In the genomic region with DNA sequence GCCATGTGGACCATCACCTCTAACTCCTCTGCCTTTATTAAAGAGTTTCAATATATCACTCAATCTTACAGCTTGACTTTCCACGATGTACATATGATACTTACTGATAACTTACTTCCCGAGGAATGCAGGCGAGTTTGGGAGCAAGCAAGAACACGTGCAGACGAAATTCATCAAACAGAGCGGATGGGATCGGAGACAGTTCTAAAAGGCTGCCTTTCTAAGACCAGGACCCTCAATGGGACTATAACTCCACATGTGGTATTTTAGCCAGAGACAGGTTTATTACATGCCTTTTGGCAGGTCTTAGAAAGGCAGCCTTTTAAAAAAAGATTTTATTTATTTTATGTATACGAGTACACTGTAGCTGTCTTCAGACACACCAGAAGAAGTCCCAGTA, we compare ENCODE assay signal across 26 mouse cellular contexts. TPM values are rescaled to one million over a fixed set of nuclear protein-coding genes. Genes with fewer than 3 reads are reported as not detected.
DNase-seq lines count a peak whose midpoint lies in the region; ATAC-seq and TF ChIP-seq lines count a peak whose summit lies in the region.
"Had no signal": no experiment of that assay in that cellular context is flagged by ENCODE, and none has a peak within 500 bp of the region (broad histone marks: within the 10 kb centered on the region; RNA-seq: fewer than 3 reads in every experiment).

No protein-coding gene starts in this region.

- WGBS in kidney, embryonic 14.5 days = 52% methylated on average over 8 of the region's 8 CpGs
- 55% methylated on average over 8 of the region's 8 CpGs for WGBS in kidney, embryonic 16.5 days
- 83% methylated on average over 8 of the region's 8 CpGs for WGBS in heart, embryonic 10.5 days

- 0 out of 2 replicates have a peak, but pooled peaks cover under 1% of the 10 kb centered on the region for H3K4me1 ChIP-seq in kidney, embryonic 14.5 days (ENCODE audit: control insufficient read depth, insufficient read depth, low read length)
- H3K4me1 ChIP-seq in kidney, embryonic 16.5 days (ENCODE audit: insufficient read depth, low read length) = peaks cover under 1% of the 10 kb centered on the region; the same call in 1 of the 2 replicates
- H3K4me1 ChIP-seq in E14TG2a.4 (replicated peaks; ENCODE audit: low read depth, low read length) = peaks cover 87% of the 10 kb centered on the region
- H3K4me1 ChIP-seq in heart, embryonic 10.5 days = peaks cover under 1% of the 10 kb centered on the region; the same call in 1 of the 2 replicates
- H3K4me1 ChIP-seq: embryonic facial prominence, embryonic 10.5 days; embryonic facial prominence, embryonic 12.5 days; forebrain, embryonic 13.5 days; forebrain, embryonic 15.5 days had no signal

- H3K36me3 ChIP-seq in kidney, embryonic 14.5 days (ENCODE audit: control insufficient read depth, insufficient read depth, low read length) = no peaks in the 10 kb centered on the region
- H3K36me3 ChIP-seq in kidney, embryonic 16.5 days (ENCODE audit: insufficient read depth, low read length) = no peaks in the 10 kb centered on the region
- H3K36me3 ChIP-seq in E14TG2a.4 (ENCODE audit: insufficient read depth, low read length) = no peaks in the 10 kb centered on the region
- no peaks in the 10 kb centered on the region for H3K36me3 ChIP-seq in heart, embryonic 10.5 days
- H3K36me3 ChIP-seq: embryonic facial prominence, embryonic 10.5 days; embryonic facial prominence, embryonic 12.5 days; forebrain, embryonic 15.5 days; G1E had no signal

- no peak for DNase-seq in kidney, adult 9 months
- no peak for DNase-seq in kidney, postnatal 36 days
- DNase-seq in heart, embryonic 10.5 days (ENCODE audit: low spot score) = no peak
- DNase-seq: adrenal gland, adult 8-10 months; adrenal gland, postnatal 14 days; adrenal gland, postnatal 36 days; B cell, adult 2 months; cerebellum, adult 11-12 months; cerebellum, adult 2 months; cerebellum, adult 9-10 months; cerebellum, postnatal 10 days; cerebellum, postnatal 25 days; forebrain, postnatal 0 days had no signal

- no peak overlapping the region for H3K4me2 ChIP-seq in kidney, embryonic 14.5 days (replicated peaks; ENCODE audit: low read depth, low read length)
- no peak overlapping the region for H3K4me2 ChIP-seq in kidney, embryonic 16.5 days (replicated peaks; ENCODE audit: low read depth, low read length)
- H3K4me2 ChIP-seq: embryonic facial prominence, embryonic 12.5 days; forebrain, embryonic 13.5 days; forebrain, embryonic 15.5 days had no signal

- TF ChIP-seq CTCF in E14TG2a.4 (conservative IDR thresholded peaks at IDR 0.05; ENCODE audit: low read length) = no peak

- H3K4me3 ChIP-seq in kidney, embryonic 14.5 days (ENCODE audit: low read length) = no peak overlapping the region
- H3K4me3 ChIP-seq in kidney, embryonic 16.5 days (ENCODE audit: low read length) = no peak overlapping the region
- H3K4me3 ChIP-seq in E14TG2a.4 (replicated peaks; ENCODE audit: low read length) = peak overlapping the region; percentile 20; the same call in 1 of the 2 replicates
- no peak overlapping the region for H3K4me3 ChIP-seq in heart, embryonic 10.5 days
- H3K4me3 ChIP-seq: embryonic facial prominence, embryonic 10.5 days; embryonic facial prominence, embryonic 12.5 days; forebrain, embryonic 13.5 days; forebrain, embryonic 15.5 days had no signal

- no peaks in the 10 kb centered on the region for H3K27me3 ChIP-seq in kidney, embryonic 14.5 days (ENCODE audit: control insufficient read depth, insufficient read depth, low read length)
- no peaks in the 10 kb centered on the region for H3K27me3 ChIP-seq in kidney, embryonic 16.5 days (ENCODE audit: insufficient read depth, low read length)
- H3K27me3 ChIP-seq in E14TG2a.4 (ENCODE audit: insufficient read depth, low read length) = no peaks in the 10 kb centered on the region
- no peaks in the 10 kb centered on the region; the same call in 1 of the 2 replicates for H3K27me3 ChIP-seq in heart, embryonic 10.5 days (ENCODE audit: insufficient read depth, poor library complexity, severe bottlenecking)
- H3K27me3 ChIP-seq: embryonic facial prominence, embryonic 12.5 days; forebrain, embryonic 13.5 days; Patski had no signal

- H3K9ac ChIP-seq in kidney, embryonic 14.5 days (ENCODE audit: low read depth, low read length) = no peak overlapping the region
- H3K9ac ChIP-seq in kidney, embryonic 16.5 days (replicated peaks; ENCODE audit: low read length) = no peak overlapping the region
- H3K9ac ChIP-seq: embryonic facial prominence, embryonic 12.5 days; forebrain, embryonic 13.5 days; forebrain, embryonic 15.5 days; forebrain, postnatal 0 days had no signal

- no peaks in the 10 kb centered on the region for H3K9me3 ChIP-seq in kidney, embryonic 14.5 days (ENCODE audit: control insufficient read depth, low read length)
- no peaks in the 10 kb centered on the region for H3K9me3 ChIP-seq in kidney, embryonic 16.5 days (ENCODE audit: low read length)
- no peaks in the 10 kb centered on the region for H3K9me3 ChIP-seq in E14TG2a.4 (ENCODE audit: low read length)
- no peaks in the 10 kb centered on the region for H3K9me3 ChIP-seq in heart, embryonic 10.5 days
- H3K9me3 ChIP-seq: embryonic facial prominence, embryonic 10.5 days; embryonic facial prominence, embryonic 12.5 days; forebrain, embryonic 13.5 days; forebrain, embryonic 15.5 days; G1E had no signal

- ATAC-seq in kidney, embryonic 14.5 days (ENCODE audit: low FRiP score, low TSS enrichment) = 0 out of 2 replicates have a peak, but pooled peaks have one; percentile 57
- ATAC-seq in kidney, embryonic 16.5 days (ENCODE audit: low FRiP score, low TSS enrichment) = peak; percentile 57
- ATAC-seq: activated CD4-positive, CD25-positive, alpha-beta regulatory T cell, adult 4 months; CD4-positive, CD25-positive, alpha-beta regulatory T cell, adult 4 months; forebrain, embryonic 13.5 days; forebrain, embryonic 15.5 days; forebrain, postnatal 0 days; Patski had no signal

- H3K27ac ChIP-seq in kidney, embryonic 14.5 days (ENCODE audit: low read depth, low read length) = no peak overlapping the region
- H3K27ac ChIP-seq in kidney, embryonic 16.5 days (ENCODE audit: low read length) = no peak overlapping the region
- H3K27ac ChIP-seq in heart, embryonic 10.5 days = no peak overlapping the region
- H3K27ac ChIP-seq: embryonic facial prominence, embryonic 10.5 days; embryonic facial prominence, embryonic 12.5 days; forebrain, embryonic 13.5 days; forebrain, embryonic 15.5 days had no signal

RNA-seq across cellular contexts. Expression of gene Pla2g10, which starts 5.2 kb away (rescaled TPM):
- 0.13 TPM in 1 of 2 replicates, not detected in the other for polyA plus RNA-seq in kidney, embryonic 14.5 days (2014; fragmentation: Nextera tagmentation; extraction: Ambion mirVana)
- 0.35 TPM in 1 of 2 replicates, not detected in the other for polyA plus RNA-seq in kidney, embryonic 16.5 days (2015; fragmentation: Nextera tagmentation; extraction: Ambion mirVana)
- polyA plus RNA-seq in heart, embryonic 10.5 days (2016; fragmentation: Nextera tagmentation; extraction: Ambion mirVana) = 0.09 TPM in 1 of 2 replicates, not detected in the other
- polyA plus RNA-seq: activated CD4-positive, CD25-positive, alpha-beta regulatory T cell, adult 4 months; CD4-positive, CD25-positive, alpha-beta regulatory T cell, adult 4 months; cerebellum, adult 2 months; cortical plate, adult 2 months; embryonic facial prominence, embryonic 12.5 days; forebrain, embryonic 11.5 days; forebrain, embryonic 15.5 days; G1E; Patski had no signal

RNA-seq across cellular contexts. Expression of gene Rrn3, which starts 44.5 kb away (rescaled TPM):
- 48.9 and 74.7 TPM in 2 replicates for polyA plus RNA-seq in kidney, embryonic 14.5 days (2014; fragmentation: Nextera tagmentation; extraction: Ambion mirVana)
- 63.8 and 69.8 TPM in 2 replicates for polyA plus RNA-seq in kidney, embryonic 16.5 days (2015; fragmentation: Nextera tagmentation; extraction: Ambion mirVana)
- 66.6 and 70.6 TPM in 2 replicates for polyA plus RNA-seq in heart, embryonic 10.5 days (2016; fragmentation: Nextera tagmentation; extraction: Ambion mirVana)
